Mouse (Mus musculus) heart, embryonic 10.5 days (tissue): ENCODE results near the gene Tmem116. TPM values are rescaled to one million over a fixed set of nuclear protein-coding genes. Genes with fewer than 3 reads are reported as not detected.
A peak's percentile ranks its signal among the peaks of the same experiment; 100 is the strongest.

Source experiments
- DNase-seq: peaks from one replicate; pipeline ENCODE4 v3.0.0-alpha.2; 2017; ENCODE audit warnings: low spot score
- H3K27ac ChIP-seq: fragments of 300-500 bp; sonication (generic); 2 replicates; pipeline ENCODE4 v1.5.1; 2016; ENCODE audit warnings: mild to moderate bottlenecking
- H3K27me3 ChIP-seq: fragments of 300-500 bp; sonication (generic); 2 replicates; pipeline ENCODE4 v1.6.1; 2016; ENCODE audit warnings: mild to moderate bottlenecking; ENCODE audit not compliant: poor library complexity, insufficient read depth, severe bottlenecking
- H3K36me3 ChIP-seq: fragments of 300-500 bp; sonication (generic); 2 replicates; pipeline ENCODE4 v1.6.1; 2016; ENCODE audit warnings: mild to moderate bottlenecking, moderate library complexity
- H3K4me1 ChIP-seq: fragments of 300-500 bp; sonication (generic); 2 replicates; pipeline ENCODE4 v1.6.1; 2016; ENCODE audit warnings: mild to moderate bottlenecking
- H3K4me3 ChIP-seq: fragments of 300-500 bp; sonication (generic); 2 replicates; pipeline ENCODE4 v1.5.1; 2016; ENCODE audit warnings: mild to moderate bottlenecking, moderate library complexity
- H3K9me3 ChIP-seq: fragments of 300-500 bp; sonication (generic); 2 replicates; pipeline ENCODE4 v1.6.1; 2016; ENCODE audit warnings: mild to moderate bottlenecking, moderate library complexity
- WGBS: fragments of 180-500 bp; shearing (Covaris S2); methylation state at CpG from one replicate; pipeline ENCODE4 v1.1.7; 2016; 5-methylcytosine and 5-hydroxymethylcytosine counted together
- polyA plus RNA-seq: library from polyadenylated mRNA; unstranded; fragments of >200 nt; fragmentation: Nextera tagmentation; extraction: Ambion mirVana; gene quantifications from 2 replicates; pipeline ENCODE4 v1.2.1, GENCODE M21; 2016

Gene Tmem116
- polyA plus RNA-seq, 1 experiment from 2014 or later: 2.4 TPM

GRCm38 (mm10) chr5:121526526-121526925 is 74.8 kb downstream of the Tmem116 start:
- Histone ChIP-seq H3K4me3 (no peak overlapping the region), H3K27me3 (no peaks in the 10 kb centered on the region), H3K4me1 (no peaks in the 10 kb centered on the region)

GRCm38 (mm10) chr5:121526961-121527360 is 75.3 kb downstream of the Tmem116 start:
- Histone ChIP-seq H3K27me3 (no peaks in the 10 kb centered on the region), H3K9me3 (no peaks in the 10 kb centered on the region), H3K27ac (no peak overlapping the region), H3K4me1 (no peaks in the 10 kb centered on the region), H3K36me3 (peaks cover 86% of the 10 kb centered on the region), H3K4me3 (no peak overlapping the region)
- no peak for DNase-seq
- WGBS: 78% methylated on average over 8 of the region's 8 CpGs

More at GRCm38 (mm10) chr5:121526526-121526925, 74.8 kb downstream of the Tmem116 start:
- H3K9me3 ChIP-seq: no peaks in the 10 kb centered on the region
- H3K36me3 ChIP-seq: peaks cover 85% of the 10 kb centered on the region
- no peak for DNase-seq
- H3K27ac ChIP-seq: no peak overlapping the region
- 80% methylated on average over 7 of the region's 7 CpGs for WGBS

DNA sequence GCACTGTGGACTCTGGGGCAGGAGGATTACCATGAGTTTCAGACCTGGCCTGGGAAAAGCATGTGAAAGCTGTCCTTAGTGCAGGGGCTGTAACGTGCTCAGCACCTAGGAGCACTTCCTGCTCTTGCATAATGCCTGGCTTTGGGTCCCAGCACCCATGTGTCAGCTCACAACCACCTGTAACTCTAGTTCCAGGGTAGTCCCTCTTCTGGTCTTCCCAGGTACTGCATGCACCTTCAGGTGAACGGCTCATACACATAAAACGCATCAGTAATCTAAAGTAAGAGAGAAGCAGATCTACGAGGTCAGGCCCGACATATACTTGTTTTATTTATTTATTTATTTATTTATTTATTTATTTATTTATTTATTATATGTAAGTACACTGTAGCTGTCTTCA is 82.8 kb downstream of the Tmem116 start:
- 93% methylated on average over 5 of the region's 5 CpGs for WGBS
- Histone ChIP-seq H3K27me3 (no peaks in the 10 kb centered on the region), H3K9me3 (no peaks in the 10 kb centered on the region), H3K36me3 (peaks cover 88% of the 10 kb centered on the region), H3K4me3 (no peak overlapping the region), H3K27ac (no peak overlapping the region), H3K4me1 (no peaks in the 10 kb centered on the region)
- no peak for DNase-seq

DNA sequence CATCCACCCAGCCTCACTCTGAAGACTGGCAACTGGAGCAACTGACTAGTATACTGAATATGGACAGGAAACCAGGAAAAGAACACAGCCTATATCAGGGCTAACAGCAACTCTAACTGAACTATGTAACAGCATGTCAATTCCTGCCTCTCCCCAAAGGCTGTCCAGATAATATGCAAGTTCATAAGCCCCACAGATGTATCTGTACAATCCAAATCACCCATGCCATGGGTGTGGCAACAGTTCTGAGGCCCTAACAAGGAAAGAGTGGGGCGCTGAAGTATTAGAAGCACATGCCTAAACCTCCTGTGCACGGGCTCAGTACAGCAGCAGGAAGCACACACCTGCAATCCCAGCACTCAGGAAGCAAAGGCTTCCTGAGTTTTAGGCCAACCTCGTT is 83.4 kb downstream of the Tmem116 start:
- Histone ChIP-seq H3K4me1 (no peaks in the 10 kb centered on the region), H3K27me3 (no peaks in the 10 kb centered on the region), H3K36me3 (peaks cover 83% of the 10 kb centered on the region), H3K9me3 (no peaks in the 10 kb centered on the region), H3K27ac (no peak overlapping the region), H3K4me3 (no peak overlapping the region)
- WGBS: 94% methylated on average over 3 of the region's 3 CpGs
- no peak for DNase-seq

- H3K27ac ChIP-seq: no peak overlapping the region
- no peak overlapping the region for H3K4me3 ChIP-seq
- H3K9me3 ChIP-seq: no peaks in the 10 kb centered on the region
- 72% methylated on average over 7 of the region's 7 CpGs for WGBS
- no peaks in the 10 kb centered on the region for H3K4me1 ChIP-seq
- no peak for DNase-seq
- H3K36me3 ChIP-seq: peaks cover 66% of the 10 kb centered on the region
- H3K27me3 ChIP-seq: no peaks in the 10 kb centered on the region
Observed at GRCm38 (mm10) chr5:121536921-121537555, 85.3 kb downstream of the Tmem116 start.

- Histone ChIP-seq H3K27ac (no peak overlapping the region), H3K27me3 (no peaks in the 10 kb centered on the region), H3K4me1 (peaks cover 4% of the 10 kb centered on the region; the same call in 1 of the 2 replicates), H3K36me3 (peaks cover 60% of the 10 kb centered on the region), H3K9me3 (no peaks in the 10 kb centered on the region), H3K4me3 (no peak overlapping the region)
- 78% methylated on average over 2 of the region's 2 CpGs for WGBS
- DNase-seq: no peak
Observed at GRCm38 (mm10) chr5:121537588-121537987, 85.9 kb downstream of the Tmem116 start.

DNA sequence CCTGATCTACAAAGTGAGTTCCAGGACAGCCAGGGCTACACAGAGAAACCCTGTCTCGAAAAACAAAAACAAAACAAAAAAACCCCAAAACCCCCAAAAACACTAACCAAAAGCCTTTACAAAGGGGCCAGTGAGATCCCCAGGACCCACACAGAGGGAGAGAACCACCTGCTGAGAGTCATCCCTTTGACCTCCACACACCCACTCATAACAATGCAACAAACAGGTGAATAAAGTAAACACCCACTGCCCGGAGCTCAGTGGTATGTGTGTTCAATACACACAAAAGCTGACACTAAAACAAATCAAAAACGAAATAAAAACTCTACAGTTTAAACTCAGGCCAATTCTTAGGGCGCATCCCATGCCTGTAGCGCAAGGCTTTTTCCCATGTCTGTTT is 88.4 kb downstream of the Tmem116 start:
- DNase-seq: no peak
- Histone ChIP-seq H3K27ac (no peak overlapping the region), H3K9me3 (no peaks in the 10 kb centered on the region), H3K27me3 (no peaks in the 10 kb centered on the region), H3K4me1 (peaks cover 18% of the 10 kb centered on the region), H3K36me3 (peaks cover 37% of the 10 kb centered on the region), H3K4me3 (no peak overlapping the region)
- WGBS: 92% methylated on average over 5 of the region's 5 CpGs

DNA sequence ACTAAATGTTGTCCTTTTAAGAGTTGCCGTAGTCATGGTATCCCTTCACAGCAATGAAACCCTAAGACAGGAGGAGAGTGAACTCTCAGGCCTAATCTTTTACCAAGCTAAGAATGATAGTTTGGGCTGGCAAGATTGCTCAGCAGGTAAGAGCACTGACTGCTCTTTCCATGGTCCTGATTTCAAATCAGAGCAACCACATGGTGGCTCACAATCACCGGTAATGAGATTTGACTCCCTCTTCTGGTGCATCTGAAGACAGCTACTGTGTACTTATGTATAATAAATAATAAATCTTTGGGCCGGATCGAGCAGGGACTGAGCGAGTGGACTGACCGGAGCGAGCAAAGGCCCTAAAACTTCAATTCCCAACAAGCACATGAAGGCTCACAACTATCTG is 89.5 kb downstream of the Tmem116 start:
- no peaks in the 10 kb centered on the region for H3K27me3 ChIP-seq
- H3K9me3 ChIP-seq: no peaks in the 10 kb centered on the region
- 91% methylated on average over 7 of the region's 7 CpGs for WGBS
- H3K4me1 ChIP-seq: peaks cover 23% of the 10 kb centered on the region
- DNase-seq: no peak
- H3K36me3 ChIP-seq: peaks cover 26% of the 10 kb centered on the region
- no peak overlapping the region for H3K4me3 ChIP-seq
- H3K27ac ChIP-seq: no peak overlapping the region

- no peak for DNase-seq
- H3K4me1 ChIP-seq: peaks cover 27% of the 10 kb centered on the region
- no peak overlapping the region for H3K27ac ChIP-seq
- H3K9me3 ChIP-seq: no peaks in the 10 kb centered on the region
- H3K36me3 ChIP-seq: peaks cover 8% of the 10 kb centered on the region
- 92% methylated on average over 3 of the region's 3 CpGs for WGBS
- no peak overlapping the region for H3K4me3 ChIP-seq
- no peaks in the 10 kb centered on the region for H3K27me3 ChIP-seq
Observed at GRCm38 (mm10) chr5:121543370-121543769, 91.7 kb downstream of the Tmem116 start.

GRCm38 (mm10) chr5:121544910-121545792 is 93.5 kb downstream of the Tmem116 start, which contains the start of the genes Adam1a and Gm42878:
Adam1a (minus strand) TSS chr5:121545482.
Gm42878 (minus strand) TSS chr5:121545482.
- Histone ChIP-seq H3K4me3 (peak within 1 kb of the TSS; percentile 100), H3K4me1 (peaks cover 27% of the 10 kb centered on the region), H3K27me3 (no peaks in the 10 kb centered on the region), H3K36me3 (no peaks in the 10 kb centered on the region), H3K27ac (peak within 1 kb of the TSS; percentile 100), H3K9me3 (no peaks in the 10 kb centered on the region)
- no peak for DNase-seq
- 2% methylated on average over 97 of the region's 97 CpGs for WGBS

GRCm38 (mm10) chr5:121545793-121546529 is 94.3 kb downstream of the Tmem116 start, which contains the start of gene Mapkapk5:
Mapkapk5 (minus strand) TSS chr5:121545905.
- DNase-seq: peak; percentile 98

DNA sequence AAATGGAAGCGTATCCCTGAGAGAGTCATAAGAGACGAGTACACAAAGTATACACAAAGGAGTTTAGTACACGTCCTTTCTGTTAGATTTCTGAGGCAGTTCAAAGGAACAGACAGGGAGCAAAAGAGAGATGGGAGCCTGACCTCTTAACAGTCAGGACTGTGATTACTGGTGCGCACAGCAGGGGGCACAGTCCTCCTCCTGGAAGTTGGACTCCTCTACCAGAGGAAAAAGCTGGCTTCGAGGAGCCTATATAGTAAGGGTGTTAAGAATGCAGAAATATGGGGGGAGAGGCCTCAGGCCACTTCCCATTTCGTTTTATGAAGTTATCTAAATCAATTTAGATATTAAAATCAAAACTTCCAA is 94.8 kb downstream of the Tmem116 start:
- Histone ChIP-seq H3K27me3 (no peaks in the 10 kb centered on the region), H3K9me3 (no peaks in the 10 kb centered on the region), H3K4me3 (peak overlapping the region; percentile 100), H3K27ac (peak overlapping the region; percentile 100), H3K36me3 (no peaks in the 10 kb centered on the region), H3K4me1 (peaks cover 27% of the 10 kb centered on the region)
- DNase-seq: peak; percentile 82
- 40% methylated on average over 6 of the region's 6 CpGs for WGBS

More at GRCm38 (mm10) chr5:121545793-121546529, 94.3 kb downstream of the Tmem116 start, which contains the start of gene Mapkapk5:
- 2% methylated on average over 55 of the region's 55 CpGs for WGBS
- H3K27ac ChIP-seq: peak within 1 kb of the TSS; percentile 100
- H3K4me3 ChIP-seq: peak within 1 kb of the TSS; percentile 100
- no peaks in the 10 kb centered on the region for H3K36me3 ChIP-seq
- H3K9me3 ChIP-seq: no peaks in the 10 kb centered on the region
- H3K4me1 ChIP-seq: peaks cover 27% of the 10 kb centered on the region
- no peaks in the 10 kb centered on the region for H3K27me3 ChIP-seq
